Comparison of ENCODE assay signal across 14 mouse cellular contexts in the genomic region with DNA sequence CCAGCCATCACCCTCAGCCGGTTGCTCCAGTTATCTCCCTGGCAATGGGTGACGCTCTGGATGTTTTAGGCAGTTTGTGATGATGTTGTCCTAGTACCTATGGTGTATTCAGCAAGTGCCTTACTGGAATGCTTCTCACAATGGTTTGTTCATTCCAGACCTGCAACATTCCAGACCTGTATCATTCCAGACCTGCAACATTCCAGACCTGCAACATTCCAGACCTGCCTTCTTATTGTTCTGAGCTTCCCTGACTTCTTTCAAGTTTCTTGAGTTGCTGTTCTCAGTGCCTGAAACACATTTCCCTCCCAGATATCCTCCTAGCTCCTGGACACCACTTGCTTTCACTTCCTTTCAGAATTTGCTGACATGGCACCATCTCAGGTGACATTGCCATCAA.
"Had no signal": no experiment of that assay in that cellular context is flagged by ENCODE, and none has a peak within 500 bp of the region (broad histone marks: within the 10 kb centered on the region; RNA-seq: fewer than 3 reads in every experiment).

No protein-coding gene starts in this region.

- ATAC-seq: midbrain, embryonic 13.5 days; midbrain, embryonic 15.5 days had no signal

- H3K4me3 ChIP-seq: megakaryocyte, embryonic 14.5 days; midbrain, embryonic 13.5 days; midbrain, embryonic 15.5 days; neural tube, embryonic 12.5 days; stomach, embryonic 15.5 days had no signal

- H3K27ac ChIP-seq: midbrain, embryonic 13.5 days; midbrain, embryonic 15.5 days; neural tube, embryonic 12.5 days; stomach, embryonic 15.5 days; stomach, postnatal 0 days had no signal

- H3K27me3 ChIP-seq: midbrain, embryonic 13.5 days; midbrain, embryonic 15.5 days; neural tube, embryonic 12.5 days; stomach, embryonic 15.5 days had no signal

- H3K4me1 ChIP-seq: midbrain, embryonic 13.5 days; midbrain, embryonic 15.5 days; neural tube, embryonic 12.5 days; stomach, embryonic 15.5 days had no signal

- H3K4me2 ChIP-seq: lung, embryonic 14.5 days; midbrain, embryonic 11.5 days; midbrain, embryonic 13.5 days; midbrain, embryonic 15.5 days; neural tube, embryonic 12.5 days; stomach, embryonic 15.5 days had no signal

- H3K9me3 ChIP-seq: megakaryocyte, embryonic 14.5 days; midbrain, embryonic 13.5 days; midbrain, embryonic 15.5 days; neural tube, embryonic 12.5 days; stomach, embryonic 15.5 days had no signal

- H3K36me3 ChIP-seq: midbrain, embryonic 13.5 days; midbrain, embryonic 15.5 days; neural tube, embryonic 12.5 days; stomach, embryonic 15.5 days had no signal

- DNase-seq: lung, adult 18-20 months; lung, embryonic 14.5 days; lung, postnatal 4 days; right cerebral cortex, postnatal 14 days; thymus, adult 2 months; thymus, postnatal 25 days; thymus, postnatal 4 days had no signal

- H3K9ac ChIP-seq: lung, embryonic 14.5 days; midbrain, embryonic 13.5 days; midbrain, embryonic 15.5 days; neural tube, embryonic 12.5 days; stomach, embryonic 15.5 days had no signal
